Mouse (Mus musculus): ENCODE measurements around the gene Mcm6. TPM values are rescaled to one million over a fixed set of nuclear protein-coding genes. Genes with fewer than 3 reads are reported as not detected.
A peak's percentile ranks its signal among the peaks of the same experiment; 100 is the strongest.

Mcm6 gene
- polyA plus RNA-seq, 2 experiments = 110 to 231 TPM

DNA sequence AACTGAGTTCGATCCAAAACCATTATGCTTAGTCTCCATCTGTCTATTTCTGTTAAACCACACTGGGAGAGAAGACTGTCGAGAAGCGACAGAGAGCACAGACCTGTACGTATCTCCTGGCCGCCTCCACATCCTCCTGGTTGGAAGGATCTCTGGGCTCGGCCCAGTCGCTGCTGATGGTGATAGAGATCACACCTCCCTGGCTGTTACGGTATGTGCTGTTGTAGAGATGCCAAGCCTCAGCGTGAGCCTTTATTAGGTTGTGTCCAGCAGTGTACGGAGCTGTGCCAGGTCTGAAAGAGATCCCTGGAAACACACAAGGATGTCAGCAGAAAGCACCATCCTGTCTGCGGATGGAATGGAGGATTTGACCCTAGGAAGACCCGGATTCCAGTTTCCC is 65.9 kb downstream of the Mcm6 start:
- Histone ChIP-seq H3K4me3 (ENCODE audit: insufficient read depth in 1 of 2, low read depth in 2 of 2, low read length in 2 of 2) (no peak overlapping the region), H3K4me1 (replicated peaks; ENCODE audit: control insufficient read depth in 2 of 2, insufficient read depth in 2 of 2, low read length in 1 of 2) (no peaks in the 10 kb centered on the region), H3K9ac (replicated peaks) (no peak overlapping the region), H3K27me3 (ENCODE audit: control insufficient read depth, insufficient read depth, low read length) (no peaks in the 10 kb centered on the region), H3K9me3 (ENCODE audit: control insufficient read depth, low read length) (no peaks in the 10 kb centered on the region), H3K27ac (no peak overlapping the region), H3K4me2 (ENCODE audit: low read depth) (no peak overlapping the region), H3K36me3 (replicated peaks; ENCODE audit: control insufficient read depth, insufficient read depth, low read depth) (no peaks in the 10 kb centered on the region)
- 70% methylated on average over 12 of the region's 12 CpGs for WGBS (ENCODE audit: insufficient replicate concordance)
- ATAC-seq (ENCODE audit: insufficient read depth) = no peak
- DNase-seq (ENCODE audit: low read depth in 3 of 3, low spot score in 3 of 3) = no peak
- TF ChIP-seq EP300 (IDR thresholded peaks at IDR 0.05; ENCODE audit: low read depth) (no peak), CTCF (IDR thresholded peaks at IDR 0.05; ENCODE audit: low read depth) (no peak)

DNA sequence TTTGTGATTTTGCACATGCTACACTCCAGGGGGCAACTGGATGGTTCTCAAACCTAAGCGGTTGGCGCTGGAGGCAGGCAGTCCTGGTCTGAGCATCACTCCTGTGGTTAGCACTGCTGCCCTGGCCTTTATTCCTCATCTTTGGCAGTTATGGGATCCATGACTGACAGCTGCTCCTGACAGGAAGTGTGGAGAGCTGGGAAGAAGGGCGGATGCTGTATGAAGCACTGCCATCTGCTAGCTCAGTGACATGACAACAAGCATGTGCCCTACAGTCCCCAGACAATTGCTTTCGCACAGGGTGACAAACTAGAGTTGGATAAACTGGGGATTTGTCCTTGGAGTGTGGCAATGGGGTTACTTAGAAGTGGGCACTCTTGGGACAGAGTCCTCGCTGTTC is 69.2 kb downstream of the Mcm6 start:
- Histone ChIP-seq H3K36me3 (replicated peaks; ENCODE audit: control insufficient read depth, insufficient read depth, low read depth) (no peaks in the 10 kb centered on the region), H3K4me2 (ENCODE audit: low read depth) (no peak overlapping the region), H3K4me1 (replicated peaks; ENCODE audit: control insufficient read depth in 2 of 2, insufficient read depth in 2 of 2, low read length in 1 of 2) (no peaks in the 10 kb centered on the region), H3K9ac (replicated peaks) (no peak overlapping the region), H3K9me3 (ENCODE audit: control insufficient read depth, low read length) (no peaks in the 10 kb centered on the region), H3K27me3 (ENCODE audit: control insufficient read depth, insufficient read depth, low read length) (no peaks in the 10 kb centered on the region), H3K4me3 (ENCODE audit: insufficient read depth in 1 of 2, low read depth in 2 of 2, low read length in 2 of 2) (no peak overlapping the region), H3K27ac (no peak overlapping the region)
- DNase-seq (ENCODE audit: low read depth in 3 of 3, low spot score in 3 of 3) (no peak), ATAC-seq (ENCODE audit: insufficient read depth) (no peak)
- 82% methylated on average over 5 of the region's 5 CpGs for WGBS (ENCODE audit: insufficient replicate concordance)
- TF ChIP-seq EP300 (IDR thresholded peaks at IDR 0.05; ENCODE audit: low read depth) (no peak), CTCF (IDR thresholded peaks at IDR 0.05; ENCODE audit: low read depth) (no peak)

DNA sequence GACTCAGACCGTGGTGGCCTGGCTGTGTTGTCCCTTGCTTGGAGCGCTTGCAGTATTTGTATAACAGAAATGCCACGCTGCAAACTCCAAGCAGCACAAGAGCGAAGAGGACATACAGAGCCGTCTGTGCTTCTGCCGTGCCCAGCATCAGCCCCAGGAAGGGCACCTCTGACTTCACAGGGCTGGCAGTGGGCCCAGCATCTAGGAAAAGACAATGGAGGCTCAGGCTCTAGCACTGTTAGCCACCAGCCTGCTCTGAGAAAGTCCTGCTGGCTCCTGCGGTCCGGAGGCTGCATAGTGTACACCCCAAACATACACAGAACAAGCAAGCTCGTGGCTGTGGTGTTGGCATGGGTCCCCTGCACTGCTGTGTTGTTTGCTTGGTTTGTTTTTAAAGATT is 74.3 kb downstream of the Mcm6 start:
- TF ChIP-seq EP300 (IDR thresholded peaks at IDR 0.05; ENCODE audit: low read depth) (no peak), CTCF (IDR thresholded peaks at IDR 0.05; ENCODE audit: low read depth) (no peak)
- no peak overlapping the region for H3K27ac ChIP-seq
- no peak overlapping the region for H3K4me3 ChIP-seq (ENCODE audit: insufficient read depth in 1 of 2, low read depth in 2 of 2, low read length in 2 of 2)
- no peak overlapping the region for H3K9ac ChIP-seq (replicated peaks)
- no peaks in the 10 kb centered on the region for H3K36me3 ChIP-seq (replicated peaks; ENCODE audit: control insufficient read depth, insufficient read depth, low read depth)
- WGBS (ENCODE audit: insufficient replicate concordance) = 81% methylated on average over 9 of the region's 9 CpGs
- ATAC-seq (ENCODE audit: insufficient read depth) (no peak), DNase-seq (ENCODE audit: low read depth in 3 of 3, low spot score in 3 of 3) (no peak)
- no peak overlapping the region for H3K4me2 ChIP-seq (ENCODE audit: low read depth)
- H3K9me3 ChIP-seq (ENCODE audit: control insufficient read depth, low read length) = no peaks in the 10 kb centered on the region
- no peaks in the 10 kb centered on the region for H3K27me3 ChIP-seq (ENCODE audit: control insufficient read depth, insufficient read depth, low read length)
- no peaks in the 10 kb centered on the region for H3K4me1 ChIP-seq (replicated peaks; ENCODE audit: control insufficient read depth in 2 of 2, insufficient read depth in 2 of 2, low read length in 1 of 2)

DNA sequence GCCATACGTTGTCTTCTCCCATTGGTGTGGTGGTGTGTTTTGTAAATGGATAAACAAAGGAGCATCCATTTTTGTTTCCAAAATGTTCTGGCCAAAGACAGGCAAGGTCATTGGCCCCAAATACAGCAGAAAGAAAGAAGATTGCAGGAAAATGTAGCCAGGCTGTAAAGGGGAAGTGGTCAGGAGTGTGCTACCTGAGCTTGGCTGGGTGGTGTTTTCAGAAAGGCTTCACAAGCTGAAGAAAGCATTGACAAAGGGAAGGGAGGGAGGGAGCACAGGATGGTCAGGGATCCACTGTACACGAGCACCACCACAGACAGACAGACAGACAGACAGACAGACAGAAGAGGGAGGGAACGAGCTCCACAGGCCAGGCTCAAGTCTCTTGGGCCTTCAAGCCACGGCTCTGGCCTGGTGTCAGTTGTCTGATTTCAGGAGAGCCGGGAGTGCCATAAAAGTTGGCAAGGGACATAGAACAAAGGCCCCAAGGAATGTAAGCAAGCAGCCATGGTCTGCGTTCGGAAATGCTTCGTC is 75.2 kb downstream of the Mcm6 start:
- Histone ChIP-seq H3K27me3 (ENCODE audit: control insufficient read depth, insufficient read depth, low read length) (no peaks in the 10 kb centered on the region), H3K4me3 (ENCODE audit: insufficient read depth in 1 of 2, low read depth in 2 of 2, low read length in 2 of 2) (no peak overlapping the region), H3K4me2 (ENCODE audit: low read depth) (no peak overlapping the region), H3K9me3 (ENCODE audit: control insufficient read depth, low read length) (no peaks in the 10 kb centered on the region), H3K27ac (no peak overlapping the region), H3K36me3 (replicated peaks; ENCODE audit: control insufficient read depth, insufficient read depth, low read depth) (peaks cover 4% of the 10 kb centered on the region), H3K9ac (replicated peaks) (no peak overlapping the region), H3K4me1 (replicated peaks; ENCODE audit: control insufficient read depth in 2 of 2, insufficient read depth in 2 of 2, low read length in 1 of 2) (no peaks in the 10 kb centered on the region)
- no peak for ATAC-seq (ENCODE audit: insufficient read depth)
- no peak for TF ChIP-seq EP300 (IDR thresholded peaks at IDR 0.05; ENCODE audit: low read depth)
- no peak for TF ChIP-seq CTCF (IDR thresholded peaks at IDR 0.05; ENCODE audit: low read depth)
- DNase-seq (ENCODE audit: low read depth in 3 of 3, low spot score in 3 of 3) = no peak
- WGBS (ENCODE audit: insufficient replicate concordance) = 63% methylated on average over 8 of the region's 8 CpGs

DNA sequence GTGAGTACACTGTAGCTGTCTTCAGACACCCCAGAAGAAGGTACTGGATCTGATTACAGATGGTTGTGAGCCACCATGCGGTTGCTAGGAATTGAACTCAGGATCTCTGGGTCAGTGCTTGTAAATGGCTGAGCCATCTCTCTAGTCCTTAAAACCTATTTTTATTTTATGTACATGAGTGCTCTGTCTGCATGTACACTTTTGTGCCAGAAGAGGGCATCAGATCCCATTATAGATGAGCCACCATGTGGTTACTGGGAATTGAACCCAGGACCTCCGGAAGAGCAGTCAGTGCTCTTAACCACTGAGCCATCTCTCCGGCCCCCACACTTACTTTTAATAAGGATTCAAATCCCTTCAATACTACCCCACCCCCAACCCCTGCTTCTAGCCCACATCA is 76.5 kb downstream of the Mcm6 start:
- Histone ChIP-seq H3K27ac (no peak overlapping the region), H3K36me3 (replicated peaks; ENCODE audit: control insufficient read depth, insufficient read depth, low read depth) (peaks cover 4% of the 10 kb centered on the region), H3K4me3 (ENCODE audit: insufficient read depth in 1 of 2, low read depth in 2 of 2, low read length in 2 of 2) (no peak overlapping the region), H3K27me3 (ENCODE audit: control insufficient read depth, insufficient read depth, low read length) (no peaks in the 10 kb centered on the region), H3K9ac (replicated peaks) (no peak overlapping the region), H3K4me1 (replicated peaks; ENCODE audit: control insufficient read depth in 2 of 2, insufficient read depth in 2 of 2, low read length in 1 of 2) (no peaks in the 10 kb centered on the region), H3K9me3 (ENCODE audit: control insufficient read depth, low read length) (no peaks in the 10 kb centered on the region), H3K4me2 (ENCODE audit: low read depth) (no peak overlapping the region)
- no peak for TF ChIP-seq EP300 (IDR thresholded peaks at IDR 0.05; ENCODE audit: low read depth)
- TF ChIP-seq CTCF (IDR thresholded peaks at IDR 0.05; ENCODE audit: low read depth) = peak; percentile 10; the same call in 1 of the 2 replicates
- no peak for DNase-seq (ENCODE audit: low read depth in 3 of 3, low spot score in 3 of 3)
- 76% methylated on average over 3 of the region's 3 CpGs for WGBS (ENCODE audit: insufficient replicate concordance)
- no peak for ATAC-seq (ENCODE audit: insufficient read depth)
